Mouse (Mus musculus): ENCODE data around the gene Mum1l1.

- TF ChIP-seq POLR2A (IDR thresholded peaks at IDR 0.05; ENCODE audit: low read depth, low read length) (no peak), HCFC1 (IDR thresholded peaks at IDR 0.05; ENCODE audit: low read depth, low read length) (no peak), E2F4 (IDR thresholded peaks at IDR 0.05; ENCODE audit: insufficient replicate concordance, low read depth, low read length) (no peak), CHD2 (IDR thresholded peaks at IDR 0.05; ENCODE audit: low read length) (no peak), MAX (IDR thresholded peaks at IDR 0.05; ENCODE audit: low read length) (no peak)
Measured at GRCm38 (mm10) chrX:139178928-139179327, 30.9 kb upstream of the Mum1l1 start, which contains the start of gene 4933428M09Rik.
